Mouse (Mus musculus): Measurements from ENCODE around the gene March10. TPM values are rescaled to one million over a fixed set of nuclear protein-coding genes. Genes with fewer than 3 reads are reported as not detected.

The March10 gene
- polyA plus RNA-seq, 1 experiment from 2014 or later = not detected

DNA sequence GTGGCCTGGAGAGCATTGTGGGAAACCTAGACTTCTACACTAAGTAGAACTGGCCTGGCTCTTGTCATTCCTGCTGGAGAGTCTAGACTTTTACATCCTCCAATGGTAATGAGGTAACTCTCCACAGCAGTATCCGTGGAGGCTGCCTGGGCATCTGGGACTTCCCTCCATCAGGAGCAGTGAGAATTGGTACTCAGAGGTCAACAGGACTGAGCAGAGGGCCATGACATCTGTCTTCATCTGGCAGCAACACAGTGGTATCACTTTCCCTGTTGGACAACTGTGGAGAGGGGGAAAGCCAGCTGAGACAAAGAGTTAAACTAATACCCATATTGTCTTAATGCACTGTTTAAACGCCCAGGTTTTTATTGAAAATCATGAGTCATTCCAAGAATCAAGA lies 26.2 kb upstream of the March10 start:
- Histone ChIP-seq H3K4me2 (no peak overlapping the region), H3K4me3 (replicated peaks) (no peak overlapping the region), H3K27ac (no peak overlapping the region), H3K4me1 (no peaks in the 10 kb centered on the region), H3K9ac (no peak overlapping the region), H3K27me3 (replicated peaks) (no peaks in the 10 kb centered on the region), H3K36me3 (no peaks in the 10 kb centered on the region), H3K9me3 (no peaks in the 10 kb centered on the region)
- ATAC-seq (ENCODE audit: insufficient read depth, low FRiP score, low read depth) = no peak
- 45% methylated on average over 2 of the region's 2 CpGs for WGBS

DNA sequence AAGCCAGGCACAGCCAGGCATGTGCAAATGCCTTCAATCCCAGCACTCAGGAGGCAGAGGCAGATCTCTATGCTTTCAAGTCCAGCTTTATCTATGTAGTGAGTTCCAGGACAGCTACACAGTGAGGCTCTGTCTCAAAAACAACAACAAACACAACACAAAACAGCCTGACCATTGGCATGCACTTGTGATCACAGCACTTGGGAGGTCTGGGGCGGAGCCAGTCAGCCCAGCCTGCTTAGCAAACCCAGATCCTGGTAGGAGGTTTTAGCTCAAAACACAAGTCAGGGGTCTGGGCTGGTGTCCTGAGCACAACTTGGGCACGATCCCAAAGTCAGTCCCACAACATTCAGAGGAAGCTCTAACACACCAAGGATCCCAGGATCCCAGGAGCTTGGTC lies 18.2 kb upstream of the March10 start:
- Histone ChIP-seq H3K4me2 (no peak overlapping the region), H3K36me3 (no peaks in the 10 kb centered on the region), H3K9ac (no peak overlapping the region), H3K27ac (no peak overlapping the region), H3K4me3 (replicated peaks) (no peak overlapping the region), H3K4me1 (0 out of 2 replicates have a peak, but pooled peaks cover under 1% of the 10 kb centered on the region), H3K27me3 (replicated peaks) (no peaks in the 10 kb centered on the region), H3K9me3 (no peaks in the 10 kb centered on the region)
- 68% methylated on average over 2 of the region's 2 CpGs for WGBS
- ATAC-seq (ENCODE audit: insufficient read depth, low FRiP score, low read depth) = no peak

DNA sequence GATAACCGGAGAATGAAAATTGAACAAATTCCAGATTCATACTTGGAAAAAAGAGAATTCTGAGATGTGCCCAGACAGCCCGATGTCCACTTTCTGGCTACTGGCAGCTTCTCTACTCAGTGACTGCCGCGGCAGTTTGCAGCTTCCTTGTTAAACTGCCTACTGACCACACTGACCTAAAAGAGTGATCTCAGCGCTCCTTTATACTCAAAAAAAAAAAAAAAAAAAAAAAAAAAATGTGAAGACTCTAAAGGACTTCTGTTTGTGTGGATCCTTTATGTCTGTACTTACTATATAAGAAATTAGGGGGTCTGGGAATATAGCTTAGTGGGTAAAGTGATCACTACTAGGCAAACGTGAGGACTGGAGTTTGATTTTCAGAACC lies 17.8 kb upstream of the March10 start:
- Histone ChIP-seq H3K4me3 (replicated peaks) (no peak overlapping the region), H3K4me1 (0 out of 2 replicates have a peak, but pooled peaks cover 4% of the 10 kb centered on the region), H3K9ac (no peak overlapping the region), H3K4me2 (no peak overlapping the region), H3K27ac (no peak overlapping the region), H3K36me3 (no peaks in the 10 kb centered on the region), H3K9me3 (no peaks in the 10 kb centered on the region), H3K27me3 (replicated peaks) (no peaks in the 10 kb centered on the region)
- no peak for ATAC-seq (ENCODE audit: insufficient read depth, low FRiP score, low read depth)
- 48% methylated on average over 6 of the region's 6 CpGs for WGBS

DNA sequence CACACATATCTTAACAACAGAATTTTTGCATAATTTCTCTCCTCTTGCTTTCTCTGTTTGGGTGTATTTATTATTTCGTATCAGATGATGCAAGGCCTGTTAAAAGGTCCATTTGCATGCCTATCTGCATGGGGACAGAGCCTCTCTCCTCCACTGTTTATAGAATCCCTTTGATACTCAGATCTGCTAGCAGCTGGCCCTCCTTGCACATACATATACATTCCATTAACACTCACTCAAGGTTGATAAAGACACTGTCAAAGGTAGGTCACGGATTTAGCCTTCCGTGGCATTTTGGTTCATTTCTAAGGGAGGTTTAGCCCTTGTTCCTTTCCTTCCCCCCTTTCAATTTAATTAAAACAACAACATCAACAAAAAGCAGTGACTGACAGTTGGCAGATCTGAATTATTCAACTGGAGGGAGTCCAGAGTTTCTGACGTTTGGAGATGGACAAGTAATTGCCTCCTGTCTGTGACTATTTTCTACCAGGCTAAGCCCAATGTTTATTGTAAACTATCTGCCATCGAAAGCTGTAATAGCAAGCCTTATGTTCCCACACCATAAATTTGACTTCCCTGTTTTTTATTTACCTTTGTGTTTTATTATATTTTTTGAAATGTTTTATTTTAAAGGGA lies 17.3 kb upstream of the March10 start:
- Histone ChIP-seq H3K36me3 (no peaks in the 10 kb centered on the region), H3K4me3 (replicated peaks) (no peak overlapping the region), H3K27me3 (replicated peaks) (no peaks in the 10 kb centered on the region), H3K9ac (no peak overlapping the region), H3K4me1 (0 out of 2 replicates have a peak, but pooled peaks cover 9% of the 10 kb centered on the region), H3K27ac (no peak overlapping the region), H3K4me2 (no peak overlapping the region), H3K9me3 (no peaks in the 10 kb centered on the region)
- 32% methylated on average over 5 of the region's 5 CpGs for WGBS
- no peak for ATAC-seq (ENCODE audit: insufficient read depth, low FRiP score, low read depth)

DNA sequence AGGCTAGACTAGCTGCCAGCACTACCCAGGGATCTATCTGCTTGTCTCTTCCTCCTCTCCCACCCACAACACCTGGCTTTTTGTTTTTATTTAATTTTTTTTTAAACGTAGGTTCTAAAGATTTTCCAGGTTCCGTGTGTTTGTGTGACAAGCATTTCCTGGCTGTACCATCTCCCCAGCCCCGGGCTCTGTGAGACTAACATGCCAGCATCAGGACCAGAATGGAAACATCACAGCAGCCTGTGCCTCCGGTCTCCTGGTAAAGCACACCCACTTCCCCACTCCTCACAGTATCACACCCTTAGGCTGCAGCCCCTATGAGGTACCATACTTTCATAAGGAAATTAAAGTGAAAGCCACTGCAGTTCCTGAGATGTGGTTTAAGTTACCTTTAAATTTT lies 16.1 kb upstream of the March10 start:
- Histone ChIP-seq H3K27ac (no peak overlapping the region), H3K4me1 (0 out of 2 replicates have a peak, but pooled peaks cover 10% of the 10 kb centered on the region), H3K36me3 (no peaks in the 10 kb centered on the region), H3K9me3 (no peaks in the 10 kb centered on the region), H3K9ac (no peak overlapping the region), H3K27me3 (replicated peaks) (no peaks in the 10 kb centered on the region), H3K4me2 (no peak overlapping the region), H3K4me3 (replicated peaks) (no peak overlapping the region)
- no peak for ATAC-seq (ENCODE audit: insufficient read depth, low FRiP score, low read depth)
- WGBS = 59% methylated on average over 4 of the region's 4 CpGs

DNA sequence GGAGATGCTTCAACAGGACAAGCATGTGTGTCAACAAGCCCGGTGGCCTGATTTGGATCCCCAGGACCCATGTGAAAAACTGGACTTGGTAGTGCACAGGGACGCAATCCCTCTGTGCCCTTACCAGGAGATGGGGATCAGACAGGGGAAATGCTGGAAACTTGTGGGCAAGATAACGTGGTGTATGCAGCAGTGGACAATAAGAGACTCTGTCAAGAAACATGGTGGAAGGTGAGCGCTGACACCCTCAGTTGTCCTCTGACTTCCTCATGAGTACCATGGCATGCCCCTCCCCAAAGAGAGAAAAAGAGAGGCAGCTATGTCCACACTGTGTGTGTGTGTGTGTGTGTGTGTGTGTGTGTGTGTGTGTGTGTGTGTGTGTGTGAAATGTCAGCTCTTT lies 14.4 kb upstream of the March10 start:
- H3K4me3 ChIP-seq (replicated peaks) = no peak overlapping the region
- no peaks in the 10 kb centered on the region for H3K36me3 ChIP-seq
- H3K4me2 ChIP-seq = no peak overlapping the region
- 91% methylated on average over 4 of the region's 4 CpGs for WGBS
- H3K27me3 ChIP-seq (replicated peaks) = no peaks in the 10 kb centered on the region
- H3K9me3 ChIP-seq = no peaks in the 10 kb centered on the region
- no peak overlapping the region for H3K9ac ChIP-seq
- ATAC-seq (ENCODE audit: insufficient read depth, low FRiP score, low read depth) = no peak
- H3K27ac ChIP-seq = no peak overlapping the region
- H3K4me1 ChIP-seq = 0 out of 2 replicates have a peak, but pooled peaks cover 10% of the 10 kb centered on the region

DNA sequence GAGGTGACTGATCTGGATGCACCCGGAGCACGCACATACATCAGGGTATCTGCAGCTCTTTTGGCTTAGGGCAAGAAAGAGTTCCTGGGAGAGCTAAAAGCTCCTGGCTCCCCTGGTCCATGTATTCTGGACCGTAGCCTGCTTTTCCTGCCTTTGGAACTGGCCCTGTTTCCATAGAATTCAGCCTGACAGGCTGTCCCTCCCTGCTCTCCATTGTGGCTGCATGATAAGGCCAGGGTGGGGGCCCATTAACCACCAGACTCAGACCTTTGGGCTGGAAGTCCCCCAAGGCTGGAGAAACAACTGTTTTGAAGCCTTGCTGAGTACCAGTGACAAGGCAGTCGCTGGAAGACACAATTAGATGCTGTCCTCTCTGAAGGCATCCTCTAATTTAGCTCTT lies 13.0 kb upstream of the March10 start:
- no peaks in the 10 kb centered on the region for H3K36me3 ChIP-seq
- H3K4me3 ChIP-seq (replicated peaks) = no peak overlapping the region
- H3K4me2 ChIP-seq = no peak overlapping the region
- no peak overlapping the region for H3K27ac ChIP-seq
- H3K9ac ChIP-seq = no peak overlapping the region
- no peaks in the 10 kb centered on the region for H3K27me3 ChIP-seq (replicated peaks)
- no peak for ATAC-seq (ENCODE audit: insufficient read depth, low FRiP score, low read depth)
- 0 out of 2 replicates have a peak, but pooled peaks cover 10% of the 10 kb centered on the region for H3K4me1 ChIP-seq
- H3K9me3 ChIP-seq = no peaks in the 10 kb centered on the region
- 73% methylated on average over 4 of the region's 4 CpGs for WGBS

DNA sequence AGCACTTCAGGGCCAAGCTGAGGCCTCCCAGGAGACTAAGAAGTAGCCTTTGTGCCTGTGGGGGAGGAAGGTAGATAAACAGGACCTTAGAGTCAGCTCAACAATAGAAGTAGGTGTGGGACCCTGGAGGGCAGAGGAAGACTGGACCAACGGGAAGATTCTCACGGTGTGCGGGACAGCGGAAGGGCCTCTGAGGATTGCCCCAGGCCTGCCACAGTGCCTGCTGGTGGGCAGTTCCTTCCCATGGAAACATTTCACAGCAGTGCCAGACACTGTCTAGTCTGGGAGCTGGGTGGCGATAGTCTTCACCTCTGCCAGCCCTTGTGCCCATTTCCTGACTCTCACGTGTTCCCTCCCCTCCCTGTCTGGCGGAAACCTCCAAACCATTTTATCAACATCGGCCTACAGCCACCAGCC lies 12.6 kb upstream of the March10 start:
- H3K4me2 ChIP-seq = no peak overlapping the region
- H3K9ac ChIP-seq = no peak overlapping the region
- H3K4me3 ChIP-seq (replicated peaks) = no peak overlapping the region
- no peak overlapping the region for H3K27ac ChIP-seq
- no peaks in the 10 kb centered on the region for H3K9me3 ChIP-seq
- no peaks in the 10 kb centered on the region for H3K36me3 ChIP-seq
- ATAC-seq (ENCODE audit: insufficient read depth, low FRiP score, low read depth) = no peak
- no peaks in the 10 kb centered on the region for H3K27me3 ChIP-seq (replicated peaks)
- 0 out of 2 replicates have a peak, but pooled peaks cover 10% of the 10 kb centered on the region for H3K4me1 ChIP-seq
- WGBS = 54% methylated on average over 8 of the region's 8 CpGs

DNA sequence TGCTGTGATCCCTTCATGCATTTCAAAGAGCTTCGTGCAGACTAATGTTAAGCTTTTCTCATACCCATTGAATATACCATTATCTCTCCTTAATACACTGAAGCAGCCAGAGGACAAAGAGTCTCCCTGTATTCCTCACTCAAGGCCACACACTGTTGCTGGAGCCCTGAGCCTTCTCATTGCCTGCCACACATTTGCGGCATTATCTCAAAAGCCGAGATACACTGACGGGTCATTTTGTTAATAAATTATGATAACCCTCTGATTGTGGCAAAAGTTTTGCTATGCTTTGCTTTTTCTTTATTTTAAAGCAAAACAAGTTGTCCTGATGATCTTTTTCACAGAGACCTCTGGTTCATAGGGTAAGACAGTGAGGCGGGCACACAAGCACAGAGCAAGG lies 11.9 kb upstream of the March10 start:
- Histone ChIP-seq H3K27me3 (replicated peaks) (no peaks in the 10 kb centered on the region), H3K9me3 (no peaks in the 10 kb centered on the region), H3K36me3 (no peaks in the 10 kb centered on the region), H3K9ac (no peak overlapping the region), H3K4me3 (replicated peaks) (no peak overlapping the region), H3K27ac (no peak overlapping the region), H3K4me2 (no peak overlapping the region), H3K4me1 (0 out of 2 replicates have a peak, but pooled peaks cover 10% of the 10 kb centered on the region)
- WGBS = 59% methylated on average over 5 of the region's 5 CpGs
- no peak for ATAC-seq (ENCODE audit: insufficient read depth, low FRiP score, low read depth)

DNA sequence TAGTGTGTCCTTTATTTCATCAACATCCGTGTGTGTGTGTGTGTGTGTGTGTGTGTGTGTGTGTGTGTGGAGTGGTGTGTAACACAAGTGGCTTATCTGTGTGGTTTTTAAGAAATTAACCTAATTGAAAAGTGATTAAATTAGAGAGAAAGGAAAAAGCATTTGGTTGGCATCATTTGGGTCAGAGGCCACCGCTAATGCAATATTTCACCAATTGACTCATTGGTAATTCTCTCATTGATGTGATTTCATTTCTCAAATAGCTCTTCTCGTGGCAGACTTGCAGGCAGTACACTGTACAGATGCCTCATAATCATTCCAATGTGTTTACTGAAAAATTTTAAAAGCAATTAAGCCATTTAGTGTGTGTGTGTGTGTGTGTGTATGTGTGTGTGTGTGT lies 11.3 kb upstream of the March10 start:
- H3K36me3 ChIP-seq = no peaks in the 10 kb centered on the region
- no peaks in the 10 kb centered on the region for H3K9me3 ChIP-seq
- 85% methylated on average over 3 of the region's 3 CpGs for WGBS
- H3K4me1 ChIP-seq = 0 out of 2 replicates have a peak, but pooled peaks cover 10% of the 10 kb centered on the region
- no peak for ATAC-seq (ENCODE audit: insufficient read depth, low FRiP score, low read depth)
- no peak overlapping the region for H3K9ac ChIP-seq
- no peaks in the 10 kb centered on the region for H3K27me3 ChIP-seq (replicated peaks)
- no peak overlapping the region for H3K27ac ChIP-seq
- H3K4me2 ChIP-seq = no peak overlapping the region
- H3K4me3 ChIP-seq (replicated peaks) = no peak overlapping the region

DNA sequence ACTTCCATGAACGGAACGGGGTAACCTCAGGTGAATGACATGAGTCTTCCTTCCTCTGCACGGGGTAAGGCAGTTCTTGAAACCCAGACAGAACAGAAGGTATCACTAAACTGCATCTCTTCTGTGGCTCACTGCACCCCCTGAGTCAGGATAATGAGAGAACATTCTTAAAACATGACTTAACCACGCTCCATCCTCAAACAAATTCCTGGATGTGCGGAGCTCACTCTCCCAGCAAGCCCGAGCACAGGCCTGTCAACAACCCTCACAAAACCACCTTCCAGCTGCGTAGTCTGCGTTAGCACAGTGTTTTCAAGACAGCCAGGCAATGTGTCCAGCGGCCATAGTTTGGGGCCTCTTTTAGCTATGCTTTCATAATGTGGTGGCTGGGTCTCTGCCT lies 10.7 kb upstream of the March10 start:
- H3K4me3 ChIP-seq (replicated peaks) = no peak overlapping the region
- peak overlapping the region; percentile 28; the same call in 1 of the 2 replicates for H3K27ac ChIP-seq
- no peak overlapping the region for H3K4me2 ChIP-seq
- no peaks in the 10 kb centered on the region for H3K36me3 ChIP-seq
- 0 out of 2 replicates have a peak, but pooled peaks cover 10% of the 10 kb centered on the region for H3K4me1 ChIP-seq
- H3K9ac ChIP-seq = no peak overlapping the region
- H3K27me3 ChIP-seq (replicated peaks) = no peaks in the 10 kb centered on the region
- H3K9me3 ChIP-seq = no peaks in the 10 kb centered on the region
- no peak for ATAC-seq (ENCODE audit: insufficient read depth, low FRiP score, low read depth)
- whole genome bisulfite sequencing = 32% methylated on average over 9 of the region's 9 CpGs

DNA sequence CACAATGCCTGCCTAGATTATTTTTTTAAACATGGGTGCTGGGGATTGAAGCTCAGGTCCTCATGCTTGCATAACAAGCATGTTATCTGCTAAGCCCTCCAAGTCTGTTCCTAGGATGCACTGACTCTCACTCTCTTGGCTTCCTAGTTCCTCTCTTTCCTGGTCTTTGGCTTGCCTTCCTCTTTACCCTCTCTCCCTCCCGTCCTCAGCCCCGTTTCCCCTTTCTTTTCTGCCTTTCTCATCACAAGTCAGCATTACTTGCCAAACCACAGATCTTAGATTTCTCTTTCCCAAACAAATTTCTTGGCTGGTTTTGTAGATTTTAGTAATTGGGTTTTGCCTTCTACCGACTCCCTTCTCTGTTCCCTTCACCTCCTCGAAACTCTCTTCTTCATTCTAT lies 10.2 kb upstream of the March10 start:
- H3K36me3 ChIP-seq = no peaks in the 10 kb centered on the region
- H3K9me3 ChIP-seq = no peaks in the 10 kb centered on the region
- H3K27me3 ChIP-seq (replicated peaks) = no peaks in the 10 kb centered on the region
- no peak overlapping the region for H3K9ac ChIP-seq
- H3K4me2 ChIP-seq = no peak overlapping the region
- H3K4me1 ChIP-seq = 0 out of 2 replicates have a peak, but pooled peaks cover 10% of the 10 kb centered on the region
- no peak overlapping the region for H3K4me3 ChIP-seq (replicated peaks)
- 40% methylated on average over 4 of the region's 4 CpGs for WGBS
- no peak for ATAC-seq (ENCODE audit: insufficient read depth, low FRiP score, low read depth)
- H3K27ac ChIP-seq = no peak overlapping the region

DNA sequence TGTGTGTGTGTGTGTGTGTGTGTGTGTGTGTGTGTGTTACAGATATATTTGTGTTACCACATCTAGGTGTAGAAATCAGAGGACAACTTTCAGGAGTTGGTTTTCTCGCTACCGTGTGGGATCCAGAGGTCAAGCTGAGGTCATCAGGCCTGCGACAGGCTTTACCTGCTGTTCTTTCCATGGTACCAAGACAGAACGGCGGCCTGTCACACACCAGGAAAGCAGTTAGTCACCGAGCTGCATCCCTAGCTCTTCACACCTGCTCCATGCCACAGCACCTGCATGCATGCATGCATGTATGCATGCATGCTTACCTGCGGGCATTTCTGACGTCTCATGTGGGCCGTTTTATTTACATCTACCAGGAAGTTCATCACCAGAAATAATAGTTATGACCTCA lies 9.0 kb upstream of the March10 start:
- no peaks in the 10 kb centered on the region for H3K27me3 ChIP-seq (replicated peaks)
- no peaks in the 10 kb centered on the region for H3K36me3 ChIP-seq
- no peak overlapping the region for H3K4me2 ChIP-seq
- no peak overlapping the region for H3K27ac ChIP-seq
- 0 out of 2 replicates have a peak, but pooled peaks cover 10% of the 10 kb centered on the region for H3K4me1 ChIP-seq
- WGBS = 62% methylated on average over 9 of the region's 9 CpGs
- no peak for ATAC-seq (ENCODE audit: insufficient read depth, low FRiP score, low read depth)
- no peak overlapping the region for H3K4me3 ChIP-seq (replicated peaks)
- no peaks in the 10 kb centered on the region for H3K9me3 ChIP-seq
- no peak overlapping the region for H3K9ac ChIP-seq

Measured in stomach, embryonic 15.5 days (tissue).